Mouse (Mus musculus): ENCODE measurements around the gene 1110002E22Rik.

GRCm38 (mm10) chr3:138067288-138067687 is 2.4 kb downstream of the 1110002E22Rik start, which contains the start of gene Gm5105:
- TF ChIP-seq CTCF (IDR thresholded peaks at IDR 0.05; ENCODE audit: control insufficient read depth, insufficient read depth, insufficient replicate concordance, low read depth, low read length): no peak
- TF ChIP-seq POLR2A (IDR thresholded peaks at IDR 0.05; ENCODE audit: control insufficient read depth, low read depth, low read length): no peak
